ENCODE assay signal across 16 mouse cellular contexts in genomic region chr4:98345783-98346182, GRCm38 (mm10). TPM values are rescaled to one million over a fixed set of nuclear protein-coding genes. Genes with fewer than 3 reads are reported as not detected.
A peak's percentile ranks its signal among the peaks of the same experiment; 100 is the strongest.
DNase-seq lines count a peak whose midpoint lies in the region; ATAC-seq lines count a peak whose summit lies in the region.
"Had no signal": no experiment of that assay in that cellular context is flagged by ENCODE, and none has a peak within 500 bp of the region (broad histone marks: within the 10 kb centered on the region; RNA-seq: fewer than 3 reads in every experiment).

No protein-coding gene starts in this region.

- intact Hi-C loops in left cerebral cortex, postnatal 10 days (cut with DNase I), result no loop called here

- DNase-seq in left cerebral cortex, adult 18-20 months (ENCODE audit: low spot score in 2 of 2), result peak; percentile 21 to 50
- no peak for DNase-seq in left cerebral cortex, postnatal 10 days (ENCODE audit: extremely low spot score in 1 of 2, low spot score in 2 of 2)
- DNase-seq in layer of hippocampus, adult 9-11 months, result peak; percentile 64
- peak; percentile 27 for DNase-seq in right cerebral cortex, postnatal 14 days
- DNase-seq in urinary bladder, postnatal 10 days (ENCODE audit: low spot score), result no peak
- no peak for DNase-seq in adrenal gland, postnatal 10 days
- DNase-seq in Muller cell, postnatal 12 days (ENCODE audit: inconsistent ontology term), result no peak
- DNase-seq: cerebellum, postnatal 25 days; gastrocnemius, postnatal 10 days; heart, adult 18-20 months; kidney, adult 18-20 months; kidney, postnatal 14 days; thymus, postnatal 4 days had no signal

- peak; percentile 99 for ATAC-seq in frontal cortex, adult (ENCODE audit: low TSS enrichment)
- ATAC-seq: forebrain, embryonic 13.5 days; lung, postnatal 0 days had no signal

RNA-seq across cellular contexts. Expression of gene Tm2d1, which starts 37.3 kb away (rescaled TPM):
- total RNA-seq in left cerebral cortex, adult 18-20 months (2021), result 10 to 100 TPM; 45.7 to 46.2 TPM
- total RNA-seq in left cerebral cortex, postnatal 10 days (2021), result 10 to 100 TPM; 39.9 to 46.6 TPM
- 10 to 100 TPM; 36.1 to 37.2 TPM for total RNA-seq in adrenal gland, postnatal 10 days (2021)

RNA-seq across cellular contexts. Expression of gene Patj, which starts 49.8 kb away (rescaled TPM):
- 10 to 100 TPM; 11.8 to 14.7 TPM for total RNA-seq in left cerebral cortex, adult 18-20 months (2021)
- 1 to 10 TPM; 7.7 to 8.1 TPM for total RNA-seq in left cerebral cortex, postnatal 10 days (2021)
- 1 to 10 TPM; 6.6 to 7.7 TPM for total RNA-seq in adrenal gland, postnatal 10 days (2021)

Comparison
In these comparisons a context has a peak if more than half of its experiments do, and no peak if none do; other contexts are left out.
1. DNase-seq: peak in left cerebral cortex, adult 18-20 months (2 of 2), layer of hippocampus, adult 9-11 months (single experiment) and right cerebral cortex, postnatal 14 days (single experiment); none in left cerebral cortex, postnatal 10 days (0 of 2), urinary bladder, postnatal 10 days (single experiment), adrenal gland, postnatal 10 days (single experiment) and Muller cell, postnatal 12 days (single experiment).